Mouse (Mus musculus) liver, adult 2 months (tissue): ENCODE measurements around the gene Tomm6.

Experiments used
- CTCF ChIP-seq: fragments of 200-500 bp; IDR thresholded peaks from 2 replicates; pipeline ENCODE4 v1.5.1; 2011; ENCODE audit warnings: low read depth, low read length, control low read depth
- POLR2A ChIP-seq: fragments of 200-500 bp; IDR thresholded peaks from 2 replicates; pipeline ENCODE4 v1.6.1; 2011; ENCODE audit warnings: low read length, control low read depth; ENCODE audit not compliant: insufficient read depth; ENCODE audit errors: extremely low read depth

DNA sequence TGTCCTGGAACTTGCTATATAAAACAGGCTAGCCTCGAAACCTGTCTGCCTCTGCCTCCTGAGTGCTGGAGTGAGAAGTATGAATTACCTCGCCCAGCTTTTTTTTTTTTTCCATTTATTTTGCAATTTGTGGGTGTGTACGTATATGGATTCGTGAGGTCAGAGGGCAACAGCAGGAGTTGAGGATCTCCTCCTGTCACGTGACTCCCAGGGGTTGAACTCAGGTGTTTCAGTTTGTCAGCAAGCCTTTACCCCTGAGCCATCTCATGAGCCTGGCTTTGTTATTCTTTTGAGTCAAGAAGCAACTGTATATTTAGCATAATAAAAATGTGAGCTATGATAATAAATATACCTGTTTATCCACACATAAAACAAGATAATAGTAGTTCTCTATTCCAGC lies 32.5 kb downstream of the Tomm6 start:
- no peak for TF ChIP-seq CTCF
- TF ChIP-seq POLR2A, result no peak
